Mouse (Mus musculus): Measurements from ENCODE around the gene Tlcd1. TPM values are rescaled to one million over a fixed set of nuclear protein-coding genes. Genes with fewer than 3 reads are reported as not detected.

The Tlcd1 gene
- polyA plus RNA-seq, 1 experiment = 17.4 TPM

DNA sequence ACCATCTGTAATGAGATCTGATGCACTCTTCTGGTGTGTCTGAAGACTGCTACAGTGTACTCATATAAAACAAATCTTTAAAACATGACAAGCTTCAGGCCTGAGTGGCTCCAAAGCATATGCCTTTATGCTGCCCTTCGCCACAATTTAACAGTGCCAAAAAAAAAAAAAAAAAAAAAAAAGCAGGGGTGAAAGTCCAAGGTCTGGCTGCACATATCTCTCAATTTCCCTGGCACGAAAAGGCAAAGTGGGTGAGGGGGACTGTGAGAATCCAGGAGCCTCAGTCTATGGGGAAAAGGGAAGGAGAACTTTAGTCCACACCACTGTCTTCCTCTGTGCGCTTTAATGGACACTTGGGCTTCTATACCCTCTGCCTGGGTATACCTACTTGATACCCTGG lies 25.9 kb downstream of the Tlcd1 start:
- Histone ChIP-seq H3K79me2 (ENCODE audit: control insufficient read depth, insufficient read depth) (no peaks in the 10 kb centered on the region), H3ac (ENCODE audit: control insufficient read depth, insufficient read length) (no peak overlapping the region), H3K4me3 (no peak overlapping the region), H3K27me3 (ENCODE audit: control insufficient read depth, insufficient read depth, insufficient read length) (no peaks in the 10 kb centered on the region), H3K4me2 (ENCODE audit: low read depth) (no peak overlapping the region), H3K36me3 (ENCODE audit: control insufficient read depth, insufficient read depth) (peaks cover 4% of the 10 kb centered on the region)
- TF ChIP-seq TCF3 (IDR thresholded peaks at IDR 0.05; ENCODE audit: insufficient read length, low read depth) (no peak), MYOG (IDR thresholded peaks at IDR 0.05; ENCODE audit: control insufficient read depth in 1 of 3, insufficient read depth in 1 of 3, insufficient read length in 2 of 3, low read depth in 2 of 3) (no peak), REST (IDR thresholded peaks at IDR 0.05; ENCODE audit: insufficient read depth, insufficient read length) (no peak)

DNA sequence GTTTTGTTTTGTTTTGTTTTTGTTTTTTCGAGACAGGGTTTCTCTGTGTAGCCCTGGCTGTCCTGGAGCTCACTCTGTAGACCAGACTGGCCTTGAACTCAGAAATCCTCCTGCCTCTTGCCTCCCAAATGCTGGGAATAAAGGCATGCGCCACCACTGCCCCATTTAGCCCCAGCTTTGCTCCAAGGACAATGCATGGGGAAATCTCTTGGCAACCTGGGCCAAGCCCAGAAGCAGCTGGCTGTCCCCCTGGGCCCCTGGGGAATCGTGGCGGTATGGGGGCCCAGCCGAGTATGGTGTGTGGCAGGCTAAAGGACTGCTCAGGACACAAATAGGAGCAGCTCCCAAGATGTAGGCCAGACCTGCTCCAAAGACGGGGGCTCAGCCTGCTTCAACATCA lies 27.8 kb downstream of the Tlcd1 start:
- Histone ChIP-seq H3ac (ENCODE audit: control insufficient read depth, insufficient read length) (no peak overlapping the region), H3K27me3 (ENCODE audit: control insufficient read depth, insufficient read depth, insufficient read length) (no peaks in the 10 kb centered on the region), H3K4me2 (ENCODE audit: low read depth) (no peak overlapping the region), H3K79me2 (ENCODE audit: control insufficient read depth, insufficient read depth) (no peaks in the 10 kb centered on the region), H3K4me3 (no peak overlapping the region), H3K36me3 (ENCODE audit: control insufficient read depth, insufficient read depth) (peaks cover 4% of the 10 kb centered on the region)
- TF ChIP-seq USF1 (IDR thresholded peaks at IDR 0.05; ENCODE audit: low read depth) (no peak), POLR2A (IDR thresholded peaks at IDR 0.05; ENCODE audit: insufficient read length, low read depth) (no peak), MAX (IDR thresholded peaks at IDR 0.05; ENCODE audit: low read depth) (no peak), TCF3 (IDR thresholded peaks at IDR 0.05; ENCODE audit: insufficient read length, low read depth) (no peak), CEBPB (IDR thresholded peaks at IDR 0.05; ENCODE audit: insufficient read depth, poor library complexity, severe bottlenecking) (no peak), SRF (IDR thresholded peaks at IDR 0.05; ENCODE audit: control insufficient read depth, insufficient read length, low read depth) (no peak), MYOG (IDR thresholded peaks at IDR 0.05; ENCODE audit: control insufficient read depth in 1 of 3, insufficient read depth in 1 of 3, insufficient read length in 2 of 3, low read depth in 2 of 3) (no peak), E2F4 (IDR thresholded peaks at IDR 0.05; ENCODE audit: insufficient read depth) (no peak), TCF12 (IDR thresholded peaks at IDR 0.05; ENCODE audit: insufficient read depth, poor library complexity, severe bottlenecking) (no peak), REST (IDR thresholded peaks at IDR 0.05; ENCODE audit: insufficient read depth, insufficient read length) (no peak)

GRCm38 (mm10) chr11:78205361-78206206 lies 29.1 kb downstream of the Tlcd1 start:
- Histone ChIP-seq H3ac (ENCODE audit: control insufficient read depth, insufficient read length) (no peak overlapping the region), H3K4me2 (ENCODE audit: low read depth) (no peak overlapping the region), H3K36me3 (ENCODE audit: control insufficient read depth, insufficient read depth) (peaks cover 15% of the 10 kb centered on the region), H3K4me3 (no peak overlapping the region), H3K27me3 (ENCODE audit: control insufficient read depth, insufficient read depth, insufficient read length) (no peaks in the 10 kb centered on the region), H3K79me2 (ENCODE audit: control insufficient read depth, insufficient read depth) (no peaks in the 10 kb centered on the region)
- no peak for TF ChIP-seq TCF12 (IDR thresholded peaks at IDR 0.05; ENCODE audit: insufficient read depth, poor library complexity, severe bottlenecking)
- TF ChIP-seq E2F4 (IDR thresholded peaks at IDR 0.05; ENCODE audit: insufficient read depth) = no peak
- TF ChIP-seq SRF (IDR thresholded peaks at IDR 0.05; ENCODE audit: control insufficient read depth, insufficient read length, low read depth) = no peak
- no peak for TF ChIP-seq POLR2A (IDR thresholded peaks at IDR 0.05; ENCODE audit: insufficient read length, low read depth)
- TF ChIP-seq MAX (IDR thresholded peaks at IDR 0.05; ENCODE audit: low read depth) = no peak
- no peak for TF ChIP-seq TCF3 (IDR thresholded peaks at IDR 0.05; ENCODE audit: insufficient read length, low read depth)
- no peak for TF ChIP-seq POLR2AphosphoS2 (IDR thresholded peaks at IDR 0.05; ENCODE audit: insufficient read length, low read depth)
- no peak for TF ChIP-seq CEBPB (IDR thresholded peaks at IDR 0.05; ENCODE audit: insufficient read depth, poor library complexity, severe bottlenecking)
- TF ChIP-seq MYOG (IDR thresholded peaks at IDR 0.05; ENCODE audit: control insufficient read depth in 1 of 3, insufficient read depth in 1 of 3, insufficient read length in 2 of 3, low read depth in 2 of 3) = no peak
- TF ChIP-seq MYOD1 (IDR thresholded peaks at IDR 0.05; ENCODE audit: control insufficient read depth in 1 of 3, insufficient read length in 2 of 3, low read depth in 2 of 3) = no peak
- TF ChIP-seq USF1 (IDR thresholded peaks at IDR 0.05; ENCODE audit: low read depth) = no peak

- TF ChIP-seq CEBPB (IDR thresholded peaks at IDR 0.05; ENCODE audit: insufficient read depth, poor library complexity, severe bottlenecking) = no peak
- TF ChIP-seq E2F4 (IDR thresholded peaks at IDR 0.05; ENCODE audit: insufficient read depth) = no peak
- TF ChIP-seq MAX (IDR thresholded peaks at IDR 0.05; ENCODE audit: low read depth) = no peak
- TF ChIP-seq MYOG (IDR thresholded peaks at IDR 0.05; ENCODE audit: control insufficient read depth in 1 of 3, insufficient read depth in 1 of 3, insufficient read length in 2 of 3, low read depth in 2 of 3) = peak in 2 of 3 experiments; percentile 88 to 91
- peak; percentile 15 for TF ChIP-seq TCF3 (IDR thresholded peaks at IDR 0.05; ENCODE audit: insufficient read length, low read depth)
- peak in 2 of 3 experiments; percentile 65 to 81 for TF ChIP-seq MYOD1 (IDR thresholded peaks at IDR 0.05; ENCODE audit: control insufficient read depth in 1 of 3, insufficient read length in 2 of 3, low read depth in 2 of 3)
- TF ChIP-seq SRF (IDR thresholded peaks at IDR 0.05; ENCODE audit: control insufficient read depth, insufficient read length, low read depth) = no peak
- TF ChIP-seq REST (IDR thresholded peaks at IDR 0.05; ENCODE audit: insufficient read depth, insufficient read length) = no peak
- no peak for TF ChIP-seq USF1 (IDR thresholded peaks at IDR 0.05; ENCODE audit: low read depth)
- TF ChIP-seq TCF12 (IDR thresholded peaks at IDR 0.05; ENCODE audit: insufficient read depth, poor library complexity, severe bottlenecking) = no peak
- TF ChIP-seq POLR2A (IDR thresholded peaks at IDR 0.05; ENCODE audit: insufficient read length, low read depth) = no peak
- no peak for TF ChIP-seq POLR2AphosphoS2 (IDR thresholded peaks at IDR 0.05; ENCODE audit: insufficient read length, low read depth)
- Histone ChIP-seq H3ac (ENCODE audit: control insufficient read depth, insufficient read length) (no peak overlapping the region), H3K79me2 (ENCODE audit: control insufficient read depth, insufficient read depth) (no peaks in the 10 kb centered on the region), H3K27me3 (ENCODE audit: control insufficient read depth, insufficient read depth, insufficient read length) (no peaks in the 10 kb centered on the region), H3K4me3 (no peak overlapping the region), H3K36me3 (ENCODE audit: control insufficient read depth, insufficient read depth) (peaks cover 30% of the 10 kb centered on the region), H3K4me2 (ENCODE audit: low read depth) (no peak overlapping the region)
Observed at GRCm38 (mm10) chr11:78207190-78207589, 30.7 kb downstream of the Tlcd1 start.
